Mouse (Mus musculus): ENCODE measurements around the gene Rft1.
A peak's percentile ranks its signal among the peaks of the same experiment; 100 is the strongest.

Rft1 gene

DNA sequence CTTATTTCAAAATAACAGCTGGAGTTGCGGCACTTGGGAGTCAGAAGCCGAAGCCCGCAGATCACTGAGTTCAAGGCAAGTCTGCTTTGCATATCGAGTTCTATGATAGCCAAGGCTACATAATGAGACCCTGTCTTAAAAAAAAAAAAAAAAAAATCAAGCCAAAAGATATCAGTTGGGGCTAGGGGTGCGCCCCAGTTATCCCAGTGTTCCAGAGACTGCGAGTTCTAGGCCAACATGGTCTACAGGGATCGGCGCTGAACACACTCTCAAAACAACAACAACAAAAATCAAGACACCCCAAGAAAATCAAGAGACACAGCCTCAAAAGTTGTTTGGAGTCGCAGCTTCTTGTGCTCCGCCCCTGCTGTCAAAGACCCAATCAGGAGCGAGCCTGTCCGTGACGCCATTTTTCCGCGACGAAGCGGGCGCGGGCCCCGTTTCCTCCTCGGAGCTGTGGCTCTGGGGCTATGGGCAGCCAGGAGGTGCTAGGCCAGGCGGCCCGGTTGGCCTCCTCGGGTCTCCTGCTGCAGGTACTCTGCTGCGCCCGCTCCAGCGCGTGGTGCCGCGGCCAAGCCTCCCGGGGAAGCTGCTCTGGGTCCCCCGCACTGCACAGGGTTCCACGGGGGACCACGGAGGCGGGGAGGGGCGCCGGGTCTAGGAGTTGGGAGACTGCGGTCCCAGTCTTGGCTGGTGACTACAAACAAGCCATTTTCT, at the start of gene Rft1:
Gene Rft1 (plus strand): TSS at position 418 of the 717 bp plus-strand sequence.
- peak; percentile 97 to 99 for DNase-seq (ENCODE audit: low spot score in 2 of 2)

DNA sequence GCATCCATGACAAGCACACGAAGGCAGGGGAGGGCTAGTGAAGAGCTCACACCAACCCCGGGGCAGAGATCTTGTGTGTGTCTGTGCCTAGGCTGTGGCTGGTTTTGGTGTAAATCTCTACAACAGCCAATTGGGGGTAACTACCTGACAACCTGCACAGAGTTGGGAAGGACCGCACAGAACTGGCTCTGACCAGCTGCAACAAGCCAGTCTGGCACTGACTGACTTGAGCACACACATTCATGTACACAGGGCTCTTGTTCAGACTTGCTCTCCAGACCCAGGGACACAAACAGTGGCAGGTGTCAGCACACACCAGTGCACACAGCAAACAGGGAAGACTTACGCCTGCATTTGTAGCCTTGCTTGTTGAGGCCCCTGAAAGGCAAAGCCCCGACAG, 47.3 kb upstream of the Rft1 start:
- DNase-seq (ENCODE audit: low spot score in 2 of 2), result no peak

DNA sequence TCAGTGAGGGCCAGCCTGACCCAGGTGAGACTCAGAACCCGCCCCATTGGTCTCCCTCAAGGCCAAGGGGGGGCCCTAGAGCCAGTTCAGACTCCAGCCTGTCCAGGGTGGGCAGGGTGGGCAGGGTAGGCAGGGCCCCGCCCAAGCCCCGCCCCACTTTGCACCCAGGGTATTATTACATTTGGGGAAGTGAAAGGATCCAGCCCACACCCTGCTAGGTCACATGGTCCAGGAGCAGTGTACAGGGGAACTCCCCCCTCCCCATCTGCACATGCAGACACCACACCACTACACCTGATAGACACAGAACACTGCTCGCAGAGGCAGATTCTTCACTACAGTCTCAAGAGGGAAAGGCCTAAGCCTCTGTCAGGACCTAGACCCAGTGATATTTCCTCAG, 46.5 kb upstream of the Rft1 start:
- no peak for DNase-seq (ENCODE audit: low spot score in 2 of 2)

DNA sequence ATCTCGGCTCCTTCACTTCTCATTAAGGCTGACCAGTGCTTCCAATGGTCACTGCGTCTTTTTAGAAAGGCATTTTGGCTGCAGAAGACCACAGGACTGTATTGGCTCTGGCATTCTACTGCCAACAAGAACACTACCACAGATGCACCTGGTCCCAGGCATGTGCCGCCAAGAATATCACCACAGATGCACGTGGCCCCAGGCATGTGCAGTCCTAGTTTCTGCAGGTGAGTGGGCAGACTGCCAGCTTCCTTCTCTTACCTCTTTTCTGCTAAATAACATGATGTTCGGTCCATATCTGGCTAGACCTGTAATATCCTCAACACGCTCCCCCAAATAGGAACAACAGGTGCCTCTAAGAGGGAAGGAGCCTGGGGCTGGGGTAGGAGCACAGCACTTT, 46.0 kb upstream of the Rft1 start:
- DNase-seq (ENCODE audit: low spot score in 2 of 2), result no peak

DNA sequence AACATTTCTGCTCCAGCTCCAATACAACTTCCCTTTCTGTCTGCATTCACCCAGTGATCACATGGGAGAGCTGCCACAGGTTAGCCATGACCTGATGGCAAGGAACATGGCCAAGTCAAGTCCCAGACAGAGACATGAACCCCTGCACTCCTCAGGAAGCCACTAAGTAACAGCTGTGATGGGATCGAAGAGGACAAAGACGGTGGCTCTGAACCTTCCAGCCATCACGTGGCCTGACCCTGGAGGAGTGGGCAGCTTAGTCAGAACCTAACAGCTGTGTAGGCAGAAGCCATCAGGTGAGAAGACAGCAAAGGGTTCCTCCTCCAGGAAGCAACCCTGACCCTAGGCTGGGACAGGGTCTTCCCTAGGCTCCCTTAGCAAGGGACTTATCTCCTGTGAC, 44.7 kb upstream of the Rft1 start:
- no peak for DNase-seq (ENCODE audit: low spot score in 2 of 2)

DNA sequence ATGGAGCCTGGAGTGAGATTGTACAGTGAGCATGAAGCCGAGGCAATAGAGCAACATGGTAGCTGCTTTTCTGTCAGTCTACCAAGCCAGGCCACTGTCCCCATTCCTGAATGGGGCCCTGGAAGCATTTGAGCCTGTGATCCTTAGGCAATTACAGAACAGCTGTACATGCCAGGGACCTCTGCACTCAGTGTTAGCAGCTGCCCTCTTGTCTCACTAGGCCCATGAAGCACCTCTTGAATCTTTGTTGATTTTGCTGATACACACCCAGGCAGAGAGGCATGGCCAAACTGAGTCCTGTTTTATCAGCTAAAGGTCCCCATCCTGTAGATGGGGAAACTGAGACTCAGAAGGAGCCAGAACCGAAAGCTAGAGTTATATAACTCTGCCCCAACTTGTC, 43.9 kb upstream of the Rft1 start:
- no peak for DNase-seq (ENCODE audit: low spot score in 2 of 2)

DNA sequence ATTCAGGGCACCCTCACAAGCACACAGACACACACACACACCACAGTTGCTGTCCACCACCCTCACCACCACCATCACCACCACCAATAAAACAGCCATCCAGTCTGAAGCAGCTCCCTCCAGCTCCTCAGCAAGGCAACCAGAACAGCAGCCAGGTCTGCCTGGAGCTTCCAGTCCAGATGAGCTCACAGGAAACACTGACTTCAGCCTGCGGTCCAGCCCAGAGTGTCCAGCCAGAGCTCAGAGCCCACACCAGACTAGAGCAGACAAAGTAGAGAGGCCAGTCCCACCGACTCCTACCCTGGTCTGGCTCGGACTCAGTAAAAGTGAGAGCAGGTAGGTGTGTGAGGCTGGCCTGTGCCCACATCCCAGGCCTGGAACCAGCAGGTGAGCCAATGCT, 43.2 kb upstream of the Rft1 start:
- no peak for DNase-seq (ENCODE audit: low spot score in 2 of 2)

DNA sequence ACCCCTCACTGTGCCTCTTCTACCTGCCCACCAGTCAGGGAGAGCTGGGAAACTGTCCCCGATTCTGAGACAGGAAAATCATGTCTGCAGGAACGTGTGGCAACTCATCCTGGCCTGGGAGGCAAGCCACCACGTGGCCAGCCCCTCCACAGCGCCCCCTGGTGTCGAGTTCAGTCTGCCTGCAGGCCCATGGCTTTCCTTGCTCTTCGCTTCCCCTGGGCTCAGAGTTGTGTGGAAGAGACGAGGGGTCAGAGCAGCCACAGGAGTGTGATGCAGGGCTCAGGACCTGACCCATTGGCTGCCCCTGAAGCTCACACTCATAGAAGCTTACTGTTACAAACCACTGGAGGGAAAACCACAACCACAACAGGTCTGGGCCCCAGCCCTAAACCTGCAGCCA, 41.6 kb upstream of the Rft1 start:
- peak; percentile 48 to 69 for DNase-seq (ENCODE audit: low spot score in 2 of 2)

DNA sequence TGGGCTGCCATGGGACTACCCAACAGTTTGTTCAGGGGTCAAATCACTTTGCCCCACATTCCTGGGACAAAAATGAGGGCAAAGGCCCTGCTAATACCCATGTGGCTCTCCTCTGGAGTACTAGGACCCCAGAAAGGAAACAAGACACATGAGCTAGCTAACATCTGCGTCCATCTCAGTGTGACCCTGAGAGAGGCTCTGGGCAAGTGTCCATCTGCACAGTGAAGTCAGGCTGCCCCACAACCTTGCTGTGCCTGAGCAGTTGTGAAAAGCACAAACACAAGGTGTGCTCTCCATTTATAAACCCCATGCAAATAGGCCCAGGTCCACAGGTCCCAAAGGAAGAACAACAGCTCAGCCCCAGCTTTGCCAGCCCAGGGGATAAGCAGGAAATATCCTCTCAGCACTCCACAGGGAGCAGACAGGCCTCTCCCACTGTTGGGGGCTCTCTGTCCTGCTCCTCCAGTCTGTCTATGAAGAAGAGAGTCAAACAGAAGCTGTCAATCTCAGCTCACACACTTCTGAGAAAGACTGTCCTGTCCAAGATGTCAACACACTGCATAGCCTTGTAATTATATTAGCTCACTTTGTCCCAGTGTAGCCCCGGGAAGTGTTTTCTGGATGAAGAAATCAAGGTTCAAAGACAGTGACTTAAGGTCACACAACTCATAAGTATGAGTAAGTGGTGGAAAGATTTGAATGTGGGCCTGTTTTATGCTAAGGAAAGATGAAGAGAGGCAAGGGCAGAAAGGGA, 41.0 kb upstream of the Rft1 start:
- no peak for DNase-seq (ENCODE audit: low spot score in 2 of 2)

DNA sequence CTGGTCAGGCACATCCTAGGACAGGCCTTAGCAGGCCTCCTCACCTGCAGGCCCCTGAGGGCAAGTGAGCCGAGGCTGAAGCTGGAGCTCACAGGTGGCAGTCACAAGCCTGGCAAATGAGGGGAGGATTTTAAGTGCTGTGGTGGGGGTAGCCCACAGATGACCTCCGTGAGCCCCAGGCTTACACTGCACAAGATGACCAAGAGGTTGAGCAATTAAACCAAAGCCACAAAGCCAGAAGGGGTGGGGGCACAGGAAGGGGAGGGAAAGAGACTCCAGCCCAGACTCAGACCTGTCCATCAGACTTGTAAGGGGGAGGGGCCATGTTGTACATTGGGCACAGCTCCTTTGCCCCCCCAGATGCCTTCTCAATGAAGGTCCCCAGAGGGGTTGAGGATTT, 37.4 kb upstream of the Rft1 start:
- no peak for DNase-seq (ENCODE audit: low spot score in 2 of 2)

DNA sequence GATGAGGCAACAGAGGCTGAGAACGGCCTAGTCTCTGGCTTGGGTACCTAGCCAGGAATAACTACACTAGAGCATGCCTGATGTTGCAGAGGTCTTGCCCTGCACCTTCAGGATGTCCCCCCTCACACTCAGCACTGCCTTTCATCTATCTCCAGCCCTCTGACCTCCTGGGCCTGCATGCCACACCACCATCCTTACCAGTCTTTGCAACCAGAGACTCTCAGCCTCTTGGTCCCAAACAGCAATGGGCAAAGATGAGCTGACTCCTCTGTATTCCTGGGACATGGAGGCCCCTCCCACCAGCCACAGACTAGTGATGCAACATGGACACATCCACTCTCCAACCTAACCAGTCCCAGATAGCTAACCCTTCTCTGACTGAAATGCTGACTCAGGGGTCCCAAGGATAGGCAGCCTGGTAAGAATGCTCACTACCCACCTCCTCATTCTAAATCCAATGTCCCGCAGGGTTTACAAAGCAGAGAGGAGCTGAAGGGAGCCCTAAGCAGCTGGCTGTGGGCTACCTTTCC, 35.3 kb upstream of the Rft1 start:
- DNase-seq (ENCODE audit: low spot score in 2 of 2), result no peak

DNA sequence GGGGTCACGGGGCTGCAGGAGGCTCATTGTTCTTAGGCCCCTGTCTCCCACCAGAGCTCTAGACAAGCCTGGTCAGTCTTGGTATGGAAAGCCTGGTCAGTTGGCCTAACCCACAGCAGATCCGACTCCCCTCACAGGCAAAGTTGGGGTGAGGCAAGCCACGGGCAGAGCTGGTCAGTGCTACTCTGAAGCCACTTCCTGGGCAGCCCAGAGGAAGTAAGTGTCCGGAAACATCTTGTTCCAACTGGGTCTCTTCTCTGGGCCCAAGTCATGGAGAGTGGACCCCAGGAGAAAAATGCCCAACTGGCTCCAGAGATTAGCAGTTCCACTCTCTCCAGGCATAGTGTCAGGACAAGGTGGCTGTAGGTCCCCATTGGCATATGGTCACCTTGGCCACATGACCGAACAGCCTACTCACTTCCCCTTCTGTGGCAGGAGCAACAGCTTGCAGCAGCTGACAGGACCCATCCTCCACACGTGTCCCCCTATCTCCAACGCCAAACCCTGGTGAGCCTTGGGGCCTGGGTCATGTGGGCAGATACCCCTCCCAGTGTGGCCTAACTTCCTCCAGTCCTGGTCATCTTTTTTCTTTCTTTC, 34.1 kb upstream of the Rft1 start:
- peak; percentile 38 to 45 for DNase-seq (ENCODE audit: low spot score in 2 of 2)

DNA sequence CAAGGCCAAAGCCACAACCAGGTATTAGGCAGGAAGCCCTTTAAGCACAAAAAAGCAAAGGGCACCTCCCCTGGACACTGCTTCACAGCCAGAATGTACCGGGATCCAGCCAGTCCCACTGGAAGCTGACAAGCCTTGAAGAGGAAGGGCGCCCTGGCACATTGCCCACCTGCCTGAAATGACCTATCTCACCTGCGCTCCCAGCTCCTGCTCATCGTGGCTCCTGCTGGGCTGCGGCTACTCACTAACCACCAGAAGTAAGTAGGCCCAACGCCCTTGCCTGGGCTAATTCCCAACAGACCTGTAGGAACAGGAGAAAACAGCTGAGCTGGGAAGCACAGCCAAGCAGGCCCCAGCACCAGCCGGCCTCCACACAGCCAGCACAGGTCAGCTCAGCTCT, 32.0 kb upstream of the Rft1 start:
- DNase-seq (ENCODE audit: low spot score in 2 of 2), result no peak

DNA sequence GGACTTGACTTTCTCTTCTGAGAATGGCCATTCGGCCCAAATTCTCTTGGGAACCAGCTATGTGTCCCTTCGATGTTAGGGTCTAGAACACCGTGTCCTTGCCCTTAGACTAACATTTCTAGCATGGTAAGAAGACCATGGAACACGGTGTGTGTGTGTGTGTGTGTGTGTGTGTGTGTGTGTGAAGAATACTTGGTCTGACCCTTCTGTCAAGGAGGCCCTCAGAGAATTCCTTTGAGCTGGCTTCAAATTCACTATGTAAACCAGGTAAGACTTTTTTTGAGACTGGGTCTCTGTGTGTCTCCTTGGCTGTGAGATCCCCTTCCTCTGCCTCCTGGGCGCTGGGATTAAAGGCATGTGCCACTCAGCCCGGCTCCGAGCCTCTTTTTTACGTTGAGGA, 31.6 kb upstream of the Rft1 start:
- no peak for DNase-seq (ENCODE audit: low spot score in 2 of 2)

DNA sequence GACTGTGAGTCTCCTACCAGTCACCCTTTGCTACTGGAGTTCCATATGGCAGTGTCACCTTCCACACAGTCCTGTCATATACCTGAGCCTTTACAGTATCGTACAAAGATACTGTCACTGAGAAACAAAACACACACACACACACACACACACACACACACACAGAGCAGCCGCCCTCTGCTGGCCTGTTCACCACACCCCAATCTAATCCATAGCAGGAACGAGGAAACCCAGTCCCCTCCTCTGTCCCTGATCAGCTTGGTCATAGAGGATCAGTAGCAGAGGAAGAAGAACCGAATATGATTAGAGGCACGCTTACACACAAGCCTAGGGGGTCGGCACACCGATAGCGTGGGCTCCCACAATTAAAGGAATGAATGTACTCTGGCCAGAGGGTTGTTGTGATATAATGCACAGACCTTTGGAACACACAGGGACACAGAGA, 29.9 kb upstream of the Rft1 start:
- no peak for DNase-seq (ENCODE audit: low spot score in 2 of 2)

DNA sequence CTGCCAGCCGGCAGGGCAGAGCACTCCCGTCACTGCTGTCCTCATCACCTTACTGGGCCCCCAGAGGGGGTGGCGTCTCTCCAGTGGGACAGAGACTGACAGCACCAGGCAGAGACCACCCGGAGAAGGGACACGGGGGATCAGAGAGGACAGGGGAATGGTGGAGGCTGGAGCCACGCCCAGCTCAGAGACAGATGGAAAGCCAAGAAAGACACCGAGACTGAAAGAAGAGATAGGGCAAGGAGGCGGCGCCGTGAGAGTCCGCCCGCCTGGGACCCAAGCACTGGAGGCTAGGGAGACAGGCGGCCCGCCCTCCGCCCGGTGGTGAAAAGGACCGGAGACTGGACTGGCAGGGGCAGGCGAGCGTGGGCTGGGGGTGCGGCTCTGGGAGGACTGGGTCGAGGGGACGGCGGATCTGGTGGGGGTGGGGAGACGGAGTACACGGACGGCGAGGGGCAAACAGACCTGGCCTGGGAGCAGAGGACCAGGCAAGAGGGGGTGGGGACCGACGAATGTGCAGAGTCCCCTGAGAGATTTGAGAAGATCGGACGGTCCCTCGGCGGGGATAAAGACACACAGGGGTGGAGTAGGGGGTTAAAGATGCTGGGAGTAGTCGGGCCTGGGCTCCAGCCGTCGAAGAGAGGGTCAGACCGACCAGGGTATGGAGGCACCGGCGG, 28.9 kb upstream of the Rft1 start:
- peak; percentile 51 to 57 for DNase-seq (ENCODE audit: low spot score in 2 of 2)

DNA sequence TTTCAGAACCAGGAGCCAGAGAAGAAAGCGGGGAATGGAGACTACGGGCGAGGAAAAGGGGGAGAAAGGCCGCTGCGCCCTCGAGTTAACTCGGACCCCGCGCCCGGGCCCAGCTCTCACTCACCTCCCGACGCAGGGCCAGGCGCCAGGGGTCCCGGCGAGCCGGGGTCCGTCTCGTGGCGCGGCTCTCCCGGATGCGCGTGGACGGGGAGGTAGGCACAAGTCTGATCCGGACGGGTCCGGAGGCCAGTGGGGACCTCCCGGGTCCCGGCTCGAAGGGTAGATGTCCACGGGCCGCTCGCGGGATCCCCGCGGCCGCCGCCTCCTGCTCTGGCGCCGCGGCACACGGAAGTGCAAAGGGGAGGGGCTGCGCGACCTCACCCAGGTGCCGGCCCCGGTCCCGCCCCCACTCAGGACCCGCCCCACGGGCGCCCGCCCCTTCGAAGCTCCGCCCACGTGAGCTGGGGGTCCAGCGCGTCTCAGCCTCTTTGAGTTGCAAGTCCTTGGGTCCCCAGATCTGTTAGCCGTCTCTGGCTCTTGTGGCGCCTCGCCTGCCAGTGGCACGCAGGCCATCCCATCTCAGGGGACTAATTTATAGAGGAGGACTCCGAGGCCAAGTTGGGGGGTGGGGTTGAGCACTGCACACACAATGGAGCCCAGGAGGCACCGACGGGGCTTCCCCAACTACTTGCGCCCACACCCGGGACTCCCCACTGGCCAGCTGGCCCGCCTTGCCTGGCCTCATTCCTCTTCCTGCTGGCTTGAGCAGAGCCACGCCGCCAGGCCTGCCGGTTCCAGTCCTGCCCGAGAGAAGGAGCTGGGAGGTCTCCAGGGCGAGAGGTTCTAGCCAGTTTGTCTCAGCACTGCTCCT, 28.1 kb upstream of the Rft1 start, which contains the start of gene Prkcd:
Gene Prkcd (minus strand): TSS at position 355 of the 871 bp plus-strand sequence.
- peak; percentile 75 to 78 for DNase-seq (ENCODE audit: low spot score in 2 of 2)

DNA sequence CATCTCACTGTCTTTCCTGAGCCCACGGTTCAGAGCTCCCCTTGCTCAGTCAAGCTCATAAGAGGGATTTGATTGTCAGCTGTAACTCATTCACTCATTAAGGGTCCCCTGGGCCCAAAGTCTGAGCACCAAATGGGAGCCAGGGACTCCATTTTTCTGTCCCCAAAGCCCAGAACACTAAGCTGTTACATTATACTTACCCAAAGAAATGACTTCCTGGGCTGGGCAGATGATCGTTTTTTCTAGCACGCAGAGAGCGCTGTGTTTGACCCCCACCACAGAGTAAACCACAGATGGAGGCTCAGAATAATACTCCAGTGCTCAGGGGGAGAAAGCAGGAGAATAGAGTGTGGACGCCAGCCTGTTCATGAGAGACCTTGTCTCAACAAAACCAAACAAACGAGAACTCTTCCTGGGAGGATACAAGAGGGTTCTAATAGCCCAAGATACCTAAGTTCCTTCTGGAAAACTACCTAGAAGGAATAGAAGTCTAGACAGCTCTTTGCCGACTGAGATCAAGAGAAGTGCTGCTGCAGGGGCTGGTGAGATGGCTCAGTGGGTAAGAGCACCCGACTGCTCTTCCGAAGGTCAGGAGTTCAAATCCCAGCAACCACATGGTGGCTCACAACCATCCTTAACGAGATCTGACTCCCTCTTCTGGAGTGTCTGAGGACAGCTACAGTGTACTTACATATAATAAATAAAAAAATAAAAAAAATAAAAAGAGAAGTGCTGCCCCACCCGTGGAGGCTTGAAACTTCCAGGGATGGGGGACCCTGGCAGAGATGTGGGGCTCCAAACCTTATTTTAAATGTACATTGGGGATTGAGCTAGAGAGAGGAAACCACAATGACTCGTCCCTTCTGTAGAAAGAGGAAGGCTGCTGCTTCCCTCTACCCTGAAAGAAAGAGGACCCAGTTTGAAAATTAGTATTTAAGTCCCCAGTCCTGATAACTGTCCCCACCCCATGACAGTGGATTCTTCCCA, 27.1 kb upstream of the Rft1 start:
- DNase-seq (ENCODE audit: low spot score in 2 of 2), result no peak

DNA sequence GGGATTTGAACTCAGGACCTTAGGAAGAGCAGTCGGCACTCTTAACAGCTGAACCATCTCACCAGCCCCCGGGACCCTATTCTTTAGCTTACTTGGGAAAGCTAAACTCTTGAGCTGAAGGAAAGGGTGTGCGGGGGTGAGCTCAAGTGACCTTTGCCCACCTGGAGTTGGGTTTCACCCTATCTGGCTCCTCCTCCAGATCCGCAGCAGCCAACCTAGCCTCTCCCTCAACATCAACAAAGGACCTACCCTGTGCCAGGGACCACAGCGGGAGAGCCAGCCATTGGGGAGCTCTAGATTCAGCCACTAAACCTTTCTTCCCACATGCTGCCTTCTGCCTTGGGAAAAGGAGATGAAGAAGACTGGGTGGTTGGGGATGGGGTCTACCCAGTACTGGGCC, 25.9 kb upstream of the Rft1 start:
- no peak for DNase-seq (ENCODE audit: low spot score in 2 of 2)

DNA sequence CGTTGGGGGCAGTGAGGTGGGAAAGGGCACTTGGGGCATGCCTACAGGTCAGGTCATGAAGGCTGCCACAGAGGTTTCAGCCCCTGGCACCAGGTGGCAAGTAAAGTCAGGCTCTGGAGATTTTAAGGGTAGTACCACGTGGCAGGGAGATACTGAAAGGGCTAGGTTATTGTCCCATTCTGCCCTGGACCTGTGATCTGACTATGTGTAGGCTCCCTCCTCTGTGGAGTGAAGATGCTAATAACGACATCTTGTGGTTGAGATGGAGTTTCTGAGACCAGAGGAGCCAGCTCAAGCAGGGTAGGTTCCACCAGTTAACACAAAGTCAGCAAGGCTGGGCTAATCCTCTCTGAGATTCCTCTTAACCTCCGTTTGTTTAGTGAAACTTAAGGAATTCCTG, 24.3 kb upstream of the Rft1 start:
- no peak for DNase-seq (ENCODE audit: low spot score in 2 of 2)
